Mouse (Mus musculus) spleen, adult 2 months (tissue): ENCODE results near the gene Tns1. TPM values are rescaled to one million over a fixed set of nuclear protein-coding genes. Genes with fewer than 3 reads are reported as not detected.

ENCODE experiments used
- DNase-seq, 2 experiments: peaks; one replicate each; pipeline versions ENCODE4 v3.0.0 to v3.0.0-alpha.2; 2012 to 2021; ENCODE audit warnings: low spot score in 2 of 2, low read depth in 1 of 2
- H3K27ac ChIP-seq: fragments of 200-500 bp; 2 replicates; pipeline ENCODE4 v1.5.1; 2012; ENCODE audit warnings: low read length, inconsistent platforms; ENCODE audit not compliant: insufficient read depth
- H3K27me3 ChIP-seq: fragments of 200-500 bp; 2 replicates; pipeline ENCODE4 v1.6.1; 2012; ENCODE audit warnings: mild to moderate bottlenecking, moderate library complexity, low read length, inconsistent platforms; ENCODE audit not compliant: control insufficient read depth, insufficient read depth
- H3K36me3 ChIP-seq: fragments of 200-500 bp; 2 replicates; pipeline ENCODE4 v1.6.1; 2012; ENCODE audit warnings: mild to moderate bottlenecking, low read length, inconsistent platforms; ENCODE audit not compliant: control insufficient read depth, insufficient read depth
- H3K4me1 ChIP-seq: fragments of 200-500 bp; 2 replicates; pipeline ENCODE4 v1.6.1; 2011; ENCODE audit warnings: inconsistent platforms; ENCODE audit not compliant: control insufficient read depth, insufficient read depth, insufficient read length
- H3K4me3 ChIP-seq: fragments of 200-500 bp; 2 replicates; pipeline ENCODE4 v1.5.1; 2011; ENCODE audit warnings: mild to moderate bottlenecking, inconsistent platforms; ENCODE audit not compliant: insufficient read depth, insufficient read length; ENCODE audit errors: extremely low read depth
- CTCF ChIP-seq: fragments of 200-500 bp; IDR thresholded peaks from 2 replicates; pipeline ENCODE4 v1.5.1; 2011; ENCODE audit warnings: mild to moderate bottlenecking, inconsistent platforms; ENCODE audit not compliant: insufficient read depth, insufficient read length, insufficient replicate concordance; ENCODE audit errors: extremely low read depth
- POLR2A ChIP-seq: fragments of 200-500 bp; IDR thresholded peaks from 2 replicates; pipeline ENCODE4 v1.6.1; 2011; ENCODE audit warnings: low read depth, low read length, inconsistent platforms
- WGBS: fragments of 180-500 bp; shearing (Covaris S2); methylation state at CpG from one replicate; pipeline ENCODE4 v1.1.7; 2018; 5-methylcytosine and 5-hydroxymethylcytosine counted together
- polyA plus RNA-seq: library from polyadenylated mRNA; depleted of rRNA; stranded (reverse); fragments of >200 nt; gene quantifications from 2 replicates; pipeline ENCODE4 v1.2.3, GENCODE M21; 2012

Tns1 gene
- polyA plus RNA-seq, 1 experiment, result 80.4 TPM

GRCm38 (mm10) chr1:74024452-74025190 is 99.6 kb downstream of the Tns1 start:
- no peaks in the 10 kb centered on the region for H3K27me3 ChIP-seq
- WGBS, result 64% methylated on average over 10 of the region's 10 CpGs
- no peak overlapping the region for H3K27ac ChIP-seq
- no peaks in the 10 kb centered on the region for H3K36me3 ChIP-seq
- no peak for TF ChIP-seq POLR2A
- TF ChIP-seq CTCF, result no peak
- no peaks in the 10 kb centered on the region for H3K4me1 ChIP-seq
- H3K4me3 ChIP-seq, result no peak overlapping the region
- no peak for DNase-seq

GRCm38 (mm10) chr1:74022998-74023397 is 101.3 kb downstream of the Tns1 start:
- Histone ChIP-seq H3K27ac (no peak overlapping the region), H3K4me3 (no peak overlapping the region), H3K36me3 (no peaks in the 10 kb centered on the region), H3K4me1 (no peaks in the 10 kb centered on the region), H3K27me3 (no peaks in the 10 kb centered on the region)
- DNase-seq, result no peak
- TF ChIP-seq POLR2A (no peak), CTCF (no peak)
- WGBS, result 91% methylated on average over 3 of the region's 3 CpGs

GRCm38 (mm10) chr1:74022536-74022935 is 101.7 kb downstream of the Tns1 start:
- no peak overlapping the region for H3K27ac ChIP-seq
- H3K36me3 ChIP-seq, result no peaks in the 10 kb centered on the region
- no peak overlapping the region for H3K4me3 ChIP-seq
- H3K27me3 ChIP-seq, result no peaks in the 10 kb centered on the region
- no peaks in the 10 kb centered on the region for H3K4me1 ChIP-seq
- no peak for TF ChIP-seq CTCF
- no peak for TF ChIP-seq POLR2A
- DNase-seq, result no peak
- 80% methylated on average over 5 of the region's 5 CpGs for WGBS

GRCm38 (mm10) chr1:74020235-74020634 is 104.0 kb downstream of the Tns1 start:
- Histone ChIP-seq H3K27ac (no peak overlapping the region), H3K4me1 (no peaks in the 10 kb centered on the region), H3K27me3 (no peaks in the 10 kb centered on the region), H3K36me3 (no peaks in the 10 kb centered on the region), H3K4me3 (no peak overlapping the region)
- WGBS, result 86% methylated on average over 6 of the region's 6 CpGs
- no peak for TF ChIP-seq POLR2A
- no peak for TF ChIP-seq CTCF
- DNase-seq, result no peak

GRCm38 (mm10) chr1:74017399-74018172 is 106.7 kb downstream of the Tns1 start:
- H3K4me1 ChIP-seq, result no peaks in the 10 kb centered on the region
- H3K27ac ChIP-seq, result 0 out of 2 replicates have a peak overlapping the region, but pooled peaks have one; percentile 15
- 84% methylated on average over 9 of the region's 9 CpGs for WGBS
- TF ChIP-seq POLR2A (no peak), CTCF (no peak)
- H3K27me3 ChIP-seq, result no peaks in the 10 kb centered on the region
- no peak for DNase-seq
- H3K4me3 ChIP-seq, result no peak overlapping the region
- no peaks in the 10 kb centered on the region for H3K36me3 ChIP-seq

GRCm38 (mm10) chr1:74016618-74017017 is 107.6 kb downstream of the Tns1 start:
- Histone ChIP-seq H3K4me3 (no peak overlapping the region), H3K4me1 (no peaks in the 10 kb centered on the region), H3K36me3 (no peaks in the 10 kb centered on the region), H3K27me3 (no peaks in the 10 kb centered on the region), H3K27ac (peak overlapping the region; percentile 6; the same call in 1 of the 2 replicates)
- no peak for DNase-seq
- TF ChIP-seq CTCF (no peak), POLR2A (no peak)
- WGBS, result 79% methylated on average over 5 of the region's 5 CpGs
